Mouse (Mus musculus): ENCODE data around the gene Apom. TPM values are rescaled to one million over a fixed set of nuclear protein-coding genes. Genes with fewer than 3 reads are reported as not detected.
A peak's percentile ranks its signal among the peaks of the same experiment; 100 is the strongest.

Gene Apom
- polyA plus RNA-seq, 1 experiment from 2014 or later = 0.67 TPM

DNA sequence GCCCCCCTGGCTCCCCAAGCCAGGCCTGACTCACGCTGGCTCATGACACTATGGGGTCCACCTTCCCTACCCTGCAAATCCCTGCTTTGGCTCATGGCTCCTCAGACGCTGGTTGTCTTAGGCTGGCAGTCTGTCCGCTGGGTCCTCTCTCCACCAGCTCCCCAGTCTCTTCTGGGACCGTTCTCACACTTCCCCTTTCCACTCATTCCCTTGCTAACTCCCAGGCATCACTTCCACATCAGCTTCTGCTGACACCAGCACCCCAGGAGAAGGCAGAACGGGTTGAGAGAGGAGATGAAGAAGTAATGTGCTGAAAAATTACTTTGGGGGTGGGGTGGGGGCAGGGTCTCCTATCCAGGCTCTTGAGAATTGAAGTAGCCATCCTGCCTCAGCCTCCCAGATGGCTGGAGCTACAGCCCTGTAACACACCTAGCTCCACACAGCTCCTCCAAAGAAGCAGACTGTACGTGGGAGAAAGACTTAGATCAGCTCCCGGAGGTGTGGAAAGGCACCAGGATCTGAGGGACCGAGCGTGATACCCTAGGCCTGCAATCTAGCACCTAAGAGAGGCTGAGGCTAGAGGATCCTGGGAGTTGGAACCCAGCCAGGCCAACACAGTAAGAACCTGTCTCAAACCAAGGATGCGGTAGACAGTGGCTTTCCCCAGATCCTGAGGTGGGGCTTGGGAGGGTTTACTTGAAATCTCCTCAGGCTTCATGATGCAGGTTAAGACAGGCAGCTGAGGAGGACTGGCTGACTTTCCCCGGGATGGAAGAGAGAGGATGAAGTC, 40.8 kb upstream of the Apom start:
- H3K9me3 ChIP-seq (ENCODE audit: low read depth, low read length) = no peaks in the 10 kb centered on the region
- ATAC-seq (ENCODE audit: insufficient read depth) (no peak), DNase-seq (no peak)
- no peaks in the 10 kb centered on the region for H3K4me1 ChIP-seq (ENCODE audit: insufficient read depth)
- no peaks in the 10 kb centered on the region for H3K36me3 ChIP-seq (ENCODE audit: insufficient read depth)
- TF ChIP-seq CTCF (IDR thresholded peaks at IDR 0.05; ENCODE audit: low read depth) = no peak
- H3K27ac ChIP-seq (ENCODE audit: low read depth) = no peak overlapping the region
- H3K4me3 ChIP-seq (ENCODE audit: low read depth, low read length) = no peak overlapping the region
- H3K9ac ChIP-seq = no peak overlapping the region; the same call in 1 of the 2 replicates
- no peaks in the 10 kb centered on the region for H3K27me3 ChIP-seq (ENCODE audit: insufficient read depth, low read length)
- WGBS = 55% methylated on average over 11 of the region's 11 CpGs
- no peak overlapping the region for H3K4me2 ChIP-seq

DNA sequence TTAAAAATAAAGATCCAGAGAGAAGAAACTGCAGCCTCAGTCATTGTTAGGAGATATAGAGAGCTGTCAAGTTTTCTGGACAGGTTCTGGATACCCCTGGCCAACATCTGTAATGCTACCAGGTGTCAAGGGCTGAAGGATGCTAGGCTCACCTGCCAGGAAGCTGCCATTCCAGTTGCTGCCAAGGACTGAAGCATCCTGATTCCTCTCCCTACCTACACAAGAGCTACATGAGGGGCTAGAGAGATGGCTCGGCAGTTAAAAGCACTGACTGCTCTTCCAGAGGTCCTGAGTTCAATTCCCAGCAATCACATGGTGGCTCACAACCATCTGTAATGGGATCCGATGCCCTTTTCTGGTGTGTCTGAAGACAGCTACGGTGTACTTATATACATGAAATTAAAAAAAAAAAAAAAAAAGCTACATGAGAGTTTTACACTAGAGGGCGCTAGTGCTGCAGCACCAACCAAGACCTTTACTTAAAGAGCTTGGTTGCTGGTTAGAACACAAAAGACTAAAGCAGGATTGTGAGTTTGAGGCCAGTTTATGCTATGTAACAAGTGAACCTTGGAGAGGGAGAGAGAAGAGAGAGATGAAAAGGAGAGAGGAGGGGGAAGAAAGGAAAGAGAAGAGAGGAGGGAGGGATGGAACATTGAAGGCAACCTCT, 36.8 kb upstream of the Apom start:
- WGBS = 10% methylated on average over 4 of the region's 4 CpGs
- Histone ChIP-seq H3K27me3 (ENCODE audit: insufficient read depth, low read length) (no peaks in the 10 kb centered on the region), H3K27ac (ENCODE audit: low read depth) (no peak overlapping the region), H3K4me2 (no peak overlapping the region), H3K4me1 (ENCODE audit: insufficient read depth) (peaks cover 7% of the 10 kb centered on the region; the same call in 1 of the 2 replicates), H3K9ac (no peak overlapping the region), H3K9me3 (ENCODE audit: low read depth, low read length) (no peaks in the 10 kb centered on the region), H3K4me3 (ENCODE audit: low read depth, low read length) (no peak overlapping the region), H3K36me3 (ENCODE audit: insufficient read depth) (no peaks in the 10 kb centered on the region)
- DNase-seq (peak; percentile 92), ATAC-seq (ENCODE audit: insufficient read depth) (no peak)
- peak; percentile 74 for TF ChIP-seq CTCF (IDR thresholded peaks at IDR 0.05; ENCODE audit: low read depth)

DNA sequence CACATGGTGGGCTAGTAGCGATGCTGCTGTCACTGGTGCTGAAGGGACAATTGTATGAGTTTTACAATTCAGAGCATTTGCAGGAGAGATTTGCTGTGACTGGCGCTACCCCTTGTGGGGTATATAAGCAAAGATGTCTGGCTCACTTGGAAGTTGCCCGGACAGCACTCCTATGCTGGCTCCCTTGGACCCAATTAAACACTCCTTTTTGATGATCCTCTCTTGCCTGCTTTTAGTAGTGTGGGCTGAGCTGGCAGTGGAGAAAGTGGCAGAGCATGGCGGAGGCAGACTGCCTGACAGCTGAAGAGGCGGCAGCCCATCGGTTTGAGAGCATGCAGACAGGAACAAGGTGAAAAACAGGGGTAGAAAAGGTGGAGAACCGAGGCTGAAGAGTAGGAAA, 35.9 kb upstream of the Apom start:
- Histone ChIP-seq H3K27me3 (ENCODE audit: insufficient read depth, low read length) (no peaks in the 10 kb centered on the region), H3K9me3 (ENCODE audit: low read depth, low read length) (no peaks in the 10 kb centered on the region), H3K4me1 (ENCODE audit: insufficient read depth) (peaks cover 9% of the 10 kb centered on the region; the same call in 1 of the 2 replicates), H3K27ac (ENCODE audit: low read depth) (no peak overlapping the region), H3K9ac (no peak overlapping the region), H3K4me3 (ENCODE audit: low read depth, low read length) (no peak overlapping the region), H3K4me2 (no peak overlapping the region), H3K36me3 (ENCODE audit: insufficient read depth) (0 out of 2 replicates have a peak, but pooled peaks cover 2% of the 10 kb centered on the region)
- ATAC-seq (ENCODE audit: insufficient read depth) = no peak
- no peak for TF ChIP-seq CTCF (IDR thresholded peaks at IDR 0.05; ENCODE audit: low read depth)
- 78% methylated on average over 7 of the region's 7 CpGs for WGBS
- DNase-seq = no peak

DNA sequence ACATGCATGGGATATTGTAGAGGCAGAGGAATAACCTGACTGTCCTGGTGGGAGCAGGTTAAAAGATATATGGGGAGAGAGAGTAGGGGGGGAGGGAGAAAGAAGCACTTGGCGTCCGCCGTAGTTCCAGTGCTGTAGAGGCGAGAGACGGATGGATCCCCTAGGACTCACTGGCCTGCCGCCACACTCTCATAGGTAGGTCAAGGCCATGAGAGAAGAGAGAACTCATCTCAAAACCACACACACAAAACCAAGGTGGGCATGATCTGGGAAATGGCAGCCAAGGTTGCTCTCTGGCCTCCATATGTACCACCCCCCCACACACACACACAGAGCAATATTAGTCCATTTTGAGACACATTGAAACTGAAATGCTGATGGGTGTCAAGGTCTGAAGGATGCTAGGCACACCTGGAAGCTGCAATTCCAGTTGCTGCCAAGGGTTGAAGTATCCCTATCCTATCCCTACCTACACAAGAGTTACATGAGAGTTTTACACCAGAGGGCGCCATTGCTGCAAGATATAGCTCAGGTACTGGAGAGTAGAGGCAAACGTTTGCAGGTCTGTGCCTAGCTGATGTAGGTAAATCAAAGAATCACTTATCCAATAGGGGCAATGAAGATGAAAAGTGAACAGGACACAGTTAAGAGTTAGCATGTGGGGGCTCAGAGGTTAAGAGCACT, 34.6 kb upstream of the Apom start:
- H3K27ac ChIP-seq (ENCODE audit: low read depth) = peak overlapping the region; percentile 99
- peaks cover 15% of the 10 kb centered on the region for H3K36me3 ChIP-seq (ENCODE audit: insufficient read depth)
- H3K4me2 ChIP-seq = peak overlapping the region; percentile 76
- peaks cover 13% of the 10 kb centered on the region; the same call in 1 of the 2 replicates for H3K4me1 ChIP-seq (ENCODE audit: insufficient read depth)
- no peak overlapping the region for H3K9ac ChIP-seq
- peak; percentile 74 for TF ChIP-seq CTCF (IDR thresholded peaks at IDR 0.05; ENCODE audit: low read depth)
- peak overlapping the region; percentile 100; the same call in 1 of the 2 replicates for H3K4me3 ChIP-seq (ENCODE audit: low read depth, low read length)
- H3K9me3 ChIP-seq (ENCODE audit: low read depth, low read length) = no peaks in the 10 kb centered on the region
- WGBS = 69% methylated on average over 8 of the region's 8 CpGs
- no peaks in the 10 kb centered on the region for H3K27me3 ChIP-seq (ENCODE audit: insufficient read depth, low read length)
- DNase-seq = peak; percentile 86
- ATAC-seq (ENCODE audit: insufficient read depth) = no peak

DNA sequence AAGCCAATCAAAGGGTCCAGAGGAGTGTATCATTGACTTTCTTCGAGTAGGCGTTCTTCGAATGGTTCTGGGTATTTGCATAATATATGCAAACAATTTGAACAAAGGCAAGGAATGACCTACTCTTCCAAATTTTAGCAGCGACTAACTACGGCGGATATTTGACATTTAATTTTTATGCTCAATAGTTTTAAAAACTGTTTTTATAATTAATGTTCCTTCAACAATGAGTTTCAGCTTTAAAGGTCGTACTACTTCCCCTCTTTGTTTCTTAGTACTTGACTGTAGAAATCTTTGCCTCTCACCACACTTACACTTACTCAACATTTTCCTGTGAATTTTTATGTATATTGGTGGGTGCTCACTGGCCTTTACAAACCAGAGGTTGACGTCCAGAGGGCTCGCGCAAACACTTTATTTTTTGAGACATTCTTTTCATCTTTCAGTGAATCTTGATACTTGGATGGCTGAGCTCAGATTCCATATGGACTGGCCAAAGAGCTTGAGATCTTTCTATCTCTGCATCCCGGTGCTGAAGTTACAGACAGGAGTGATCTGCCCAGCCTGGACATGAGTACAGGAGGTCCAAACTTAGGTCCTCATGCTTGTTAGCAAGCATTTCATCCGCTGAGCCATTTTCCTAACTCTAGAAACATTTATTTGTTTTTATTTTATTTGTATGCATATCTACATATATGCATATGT, 33.8 kb upstream of the Apom start:
- WGBS = 19% methylated on average over 12 of the region's 12 CpGs
- H3K4me1 ChIP-seq (ENCODE audit: insufficient read depth) = peaks cover 13% of the 10 kb centered on the region; the same call in 1 of the 2 replicates
- peaks cover 24% of the 10 kb centered on the region for H3K36me3 ChIP-seq (ENCODE audit: insufficient read depth)
- H3K9ac ChIP-seq = peak overlapping the region; percentile 56
- ATAC-seq (ENCODE audit: insufficient read depth) (peak; percentile 85), DNase-seq (peak; percentile 40)
- peak overlapping the region; percentile 99 for H3K27ac ChIP-seq (ENCODE audit: low read depth)
- no peaks in the 10 kb centered on the region for H3K9me3 ChIP-seq (ENCODE audit: low read depth, low read length)
- no peak for TF ChIP-seq CTCF (IDR thresholded peaks at IDR 0.05; ENCODE audit: low read depth)
- H3K27me3 ChIP-seq (ENCODE audit: insufficient read depth, low read length) = no peaks in the 10 kb centered on the region
- peak overlapping the region; percentile 76 for H3K4me2 ChIP-seq
- H3K4me3 ChIP-seq (ENCODE audit: low read depth, low read length) = peak overlapping the region; percentile 100

DNA sequence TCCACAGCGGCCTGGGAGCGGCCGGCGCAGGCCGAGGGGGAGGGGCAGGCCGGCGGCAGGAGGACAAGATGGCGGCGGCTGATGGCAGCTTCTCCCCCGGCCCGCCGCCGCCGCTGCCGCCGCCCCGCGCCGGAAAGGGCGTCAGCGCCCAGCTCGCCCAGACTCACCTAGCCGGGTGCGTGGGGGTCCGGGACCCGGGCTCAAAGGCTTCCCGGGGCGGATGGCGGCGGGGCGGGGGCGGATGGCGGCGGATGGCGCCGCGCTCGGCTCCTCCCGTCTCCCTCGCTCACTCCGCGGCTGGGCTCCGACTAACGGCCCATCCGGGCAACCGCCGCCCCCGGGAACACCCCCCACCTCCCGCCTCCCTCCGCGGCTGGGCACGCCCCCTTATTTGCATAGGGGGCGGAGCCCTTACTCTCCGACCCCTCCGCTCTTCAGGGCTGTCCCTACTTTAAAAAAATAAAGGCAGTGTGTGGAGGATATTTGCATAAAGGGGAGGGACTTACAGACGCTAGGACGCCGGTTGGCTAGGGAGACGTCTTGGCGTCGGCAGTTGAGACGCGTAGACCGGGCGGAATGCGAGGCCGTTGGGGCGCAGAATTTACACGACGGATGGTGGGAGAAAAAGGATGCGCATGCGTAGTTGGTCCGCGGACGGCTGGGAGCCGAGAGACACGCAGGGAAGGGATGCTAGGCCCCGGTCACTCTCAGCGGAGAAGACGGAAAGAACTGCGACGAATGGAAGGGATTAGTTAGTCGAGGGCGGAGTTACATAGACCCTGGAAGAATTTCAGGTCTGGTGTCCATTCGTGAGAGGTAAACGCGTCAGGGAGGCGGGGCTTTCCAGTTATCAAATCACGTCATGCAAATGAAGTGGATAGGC, 33.0 kb upstream of the Apom start, which contains the start of gene Prrc2a:
Prrc2a (minus strand) TSS at position 330 of the 883 bp plus-strand sequence.
- H3K4me3 ChIP-seq (ENCODE audit: low read depth, low read length) = peak within 1 kb of the TSS; percentile 100
- peaks cover 13% of the 10 kb centered on the region; the same call in 1 of the 2 replicates for H3K4me1 ChIP-seq (ENCODE audit: insufficient read depth)
- H3K27me3 ChIP-seq (ENCODE audit: insufficient read depth, low read length) = no peaks in the 10 kb centered on the region
- H3K9me3 ChIP-seq (ENCODE audit: low read depth, low read length) = no peaks in the 10 kb centered on the region
- peaks cover 32% of the 10 kb centered on the region for H3K36me3 ChIP-seq (ENCODE audit: insufficient read depth)
- under 1% methylated on average over 64 of the region's 89 CpGs for WGBS
- ATAC-seq (ENCODE audit: insufficient read depth) = peak; percentile 96
- no peak for TF ChIP-seq CTCF (IDR thresholded peaks at IDR 0.05; ENCODE audit: low read depth)
- peak; percentile 99 for DNase-seq
- H3K4me2 ChIP-seq = peak within 1 kb of the TSS; percentile 99
- peak within 1 kb of the TSS; percentile 98 for H3K9ac ChIP-seq
- peak within 1 kb of the TSS; percentile 99 for H3K27ac ChIP-seq (ENCODE audit: low read depth)

Measured in lung, embryonic 14.5 days (tissue).